Mouse (Mus musculus) right cerebral cortex, adult 18-20 months (tissue): ENCODE data around the gene Timm17b.

ENCODE experiments used
- DNase-seq: peaks from one replicate; pipeline ENCODE4 v3.0.0; 2022; ENCODE audit warnings: mixed read lengths

Timm17b gene

GRCm38 (mm10) chrX:7922032-7922431 lies 22.9 kb downstream of the Timm17b start:
- DNase-seq = peak; percentile 10

GRCm38 (mm10) chrX:7926266-7926665 lies 27.1 kb downstream of the Timm17b start:
- no peak for DNase-seq

GRCm38 (mm10) chrX:7927116-7927515 lies 28.0 kb downstream of the Timm17b start:
- DNase-seq = no peak

GRCm38 (mm10) chrX:7928270-7928790 lies 29.2 kb downstream of the Timm17b start, which contains the start of gene Eras:
Eras (minus strand) TSS chrX:7928607.
- no peak for DNase-seq

GRCm38 (mm10) chrX:7936874-7937273 lies 37.7 kb downstream of the Timm17b start:
- DNase-seq = no peak

- DNase-seq = no peak
These were observed 38.5 kb downstream of the Timm17b start for GRCm38 (mm10) chrX:7937667-7938066.

GRCm38 (mm10) chrX:7945618-7946017 lies 46.5 kb downstream of the Timm17b start:
- DNase-seq = no peak

- no peak for DNase-seq
These were observed 48.1 kb downstream of the Timm17b start, which contains the start of gene Hdac6 for GRCm38 (mm10) chrX:7947108-7947899. Hdac6 (minus strand) TSS chrX:7947889.

GRCm38 (mm10) chrX:7947900-7948492 lies 48.8 kb downstream of the Timm17b start:
- DNase-seq = peak; percentile 95

- no peak for DNase-seq
These were observed 50.9 kb downstream of the Timm17b start for GRCm38 (mm10) chrX:7950091-7950490.
